Mouse (Mus musculus) heart, adult 18-20 months (tissue): Measurements from ENCODE around the gene Coro1c. TPM values are rescaled to one million over a fixed set of nuclear protein-coding genes. Genes with fewer than 3 reads are reported as not detected.

Experiments
- DNase-seq, 2 experiments: peaks; one replicate each; pipeline ENCODE4 v3.0.0; 2021 to 2022; ENCODE audit warnings: mixed read lengths in 1 of 2
- long read RNA-seq, 2 experiments: library from polyadenylated mRNA; stranded (forward); transcript quantifications; one replicate each; pipeline ENCODE4 v2.0.0; 2021
- total RNA-seq, 2 experiments: library from RNA; stranded (reverse); gene quantifications; 2 replicates each; pipeline ENCODE4 v1.2.3; 2021

Coro1c gene
- 10 to 100 TPM; 30.3 to 33.1 TPM for total RNA-seq
- long read RNA-seq, experiment 1, transcript Coro1c-201 (11 exons, 3,491 nt) = major isoform, 12 of 21 reads
- long read RNA-seq, experiment 1, partial matches to known transcripts = 2 of 21 reads
- long read RNA-seq, experiment 1, other reads (novel, unspliced or antisense) = 7 of 21 reads
- long read RNA-seq, experiment 2, partial matches to known transcripts = 0 of 4 reads
- long read RNA-seq, experiment 2, other reads (novel, unspliced or antisense) = 2 of 4 reads

GRCm38 (mm10) chr5:113908592-113909441, at the start of gene Coro1c:
Gene Coro1c (minus strand): TSS chr5:113908758.
- DNase-seq = peak; percentile 99 to 100

DNA sequence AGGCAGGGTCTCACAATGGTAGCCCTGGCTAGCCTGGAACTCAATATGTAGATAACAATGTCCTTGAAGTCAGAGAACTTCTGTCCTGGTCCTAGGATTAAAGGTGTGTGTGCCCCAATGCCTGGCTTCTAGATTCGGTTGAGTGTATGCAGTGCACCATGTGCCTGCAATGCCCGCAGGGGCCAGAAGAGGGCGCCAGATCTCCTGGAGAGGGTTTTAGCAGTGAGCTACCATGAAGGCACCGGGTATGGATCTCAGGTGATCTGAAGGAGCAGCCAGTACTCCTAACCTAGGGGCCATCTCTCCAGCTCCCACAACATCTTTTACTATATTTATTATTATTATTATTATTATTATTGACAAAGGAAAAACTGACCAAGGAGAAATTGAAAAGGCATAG, 48.0 kb upstream of the Coro1c start:
- peak; percentile 81 to 96 for DNase-seq

DNA sequence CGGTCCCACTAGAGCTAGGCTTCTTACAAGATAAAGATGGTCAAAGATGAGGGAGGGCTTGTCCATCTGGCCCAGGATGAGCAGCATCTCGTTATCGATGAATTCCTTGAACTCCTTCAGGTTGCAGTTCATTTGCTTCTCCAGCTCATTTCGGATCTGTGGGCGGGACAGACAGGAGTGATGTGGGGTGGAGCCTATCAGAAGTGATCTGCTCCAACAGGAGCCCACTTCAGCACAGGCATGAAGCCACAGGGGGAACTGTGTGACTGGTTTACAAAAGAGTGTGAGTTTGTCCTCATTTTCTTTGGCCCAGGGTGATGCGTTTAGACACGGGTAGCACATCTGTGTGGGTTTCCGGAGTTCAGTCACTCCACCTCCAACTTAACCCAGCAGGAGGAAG, 47.1 kb upstream of the Coro1c start:
- no peak for DNase-seq

GRCm38 (mm10) chr5:113955281-113955680, 46.7 kb upstream of the Coro1c start:
- peak; percentile 52 to 56 for DNase-seq

DNA sequence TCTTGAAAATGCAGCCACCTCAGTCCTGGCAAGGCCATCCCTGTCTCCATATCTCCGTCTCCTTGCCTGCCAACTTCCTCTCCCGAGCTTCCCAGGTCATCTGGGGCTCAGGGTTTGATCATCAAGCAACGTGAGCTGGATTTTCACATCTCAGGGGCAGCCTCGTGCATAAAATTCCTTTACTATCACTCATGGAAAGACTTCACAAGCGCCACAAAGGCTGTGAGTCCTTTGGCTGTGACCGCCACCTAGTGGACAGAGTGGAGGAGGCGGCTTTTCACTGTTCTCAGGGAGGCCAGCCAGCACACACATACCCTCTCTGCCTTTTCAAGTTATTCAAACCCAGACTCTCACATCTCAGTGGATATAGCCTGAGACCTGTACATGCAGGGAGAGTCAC, 45.9 kb upstream of the Coro1c start:
- DNase-seq = peak; percentile 89 to 95

DNA sequence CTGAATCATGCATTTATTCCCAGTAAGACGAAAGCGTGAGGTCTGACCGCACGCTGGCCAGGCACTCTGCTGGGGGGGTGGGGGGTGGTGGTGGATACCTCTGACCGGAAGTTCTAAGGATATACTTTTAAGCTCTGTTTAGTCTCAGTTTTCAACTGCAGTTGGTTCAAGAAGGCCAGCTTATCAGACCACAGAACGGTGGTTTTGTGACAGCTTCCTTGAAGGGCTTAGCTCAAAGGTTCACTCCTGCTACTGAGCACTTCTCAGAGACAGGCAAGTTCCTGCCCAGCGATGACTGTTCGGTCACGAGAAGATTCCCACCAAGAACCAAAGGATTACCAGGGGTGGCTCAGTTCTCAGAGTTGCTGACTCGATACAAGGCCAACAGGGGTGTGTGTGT, 44.0 kb upstream of the Coro1c start:
- no peak for DNase-seq

GRCm38 (mm10) chr5:113951693-113952071, 43.1 kb upstream of the Coro1c start:
- DNase-seq = no peak

- DNase-seq = no peak
These were observed 42.5 kb upstream of the Coro1c start for GRCm38 (mm10) chr5:113950786-113951692.

DNA sequence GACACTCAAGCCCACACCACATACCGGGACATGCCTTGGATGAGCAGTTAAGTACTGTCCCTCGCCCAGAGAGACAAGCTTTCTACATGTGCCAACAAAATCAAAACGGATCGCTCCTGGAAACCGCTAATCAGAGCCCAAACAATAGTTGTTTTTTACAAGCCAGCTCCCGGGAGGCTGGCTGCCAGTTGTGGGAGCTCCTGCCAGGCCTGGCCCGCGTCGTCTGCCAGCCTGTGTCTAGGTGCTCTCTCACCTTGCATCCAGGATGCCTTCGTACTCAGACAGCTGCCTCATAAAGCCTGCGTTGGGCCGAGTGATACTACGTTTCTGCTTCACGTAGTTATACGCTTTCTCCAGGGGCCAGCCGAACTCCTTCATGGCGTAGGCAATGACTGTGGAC, 41.6 kb upstream of the Coro1c start:
- DNase-seq = no peak

DNA sequence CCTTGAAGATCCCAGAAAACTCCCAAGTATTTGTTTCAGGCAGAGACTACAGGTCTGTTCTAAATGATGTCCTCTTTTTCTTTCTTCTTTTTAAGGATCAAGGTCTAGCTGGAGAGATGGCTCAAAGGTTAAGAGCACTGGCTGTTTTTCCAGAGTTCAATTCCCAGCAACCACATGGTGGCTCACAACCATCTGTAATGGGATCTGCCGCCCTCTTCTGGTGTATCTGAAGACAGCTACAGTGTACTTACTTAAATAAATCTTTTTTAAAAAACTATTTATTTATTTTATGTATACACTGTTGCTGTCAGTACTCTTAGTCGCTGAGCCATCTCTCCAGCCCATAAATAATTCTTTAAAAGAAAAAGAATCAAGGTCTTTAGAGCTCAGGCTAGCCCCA, 38.7 kb upstream of the Coro1c start:
- DNase-seq = no peak

DNA sequence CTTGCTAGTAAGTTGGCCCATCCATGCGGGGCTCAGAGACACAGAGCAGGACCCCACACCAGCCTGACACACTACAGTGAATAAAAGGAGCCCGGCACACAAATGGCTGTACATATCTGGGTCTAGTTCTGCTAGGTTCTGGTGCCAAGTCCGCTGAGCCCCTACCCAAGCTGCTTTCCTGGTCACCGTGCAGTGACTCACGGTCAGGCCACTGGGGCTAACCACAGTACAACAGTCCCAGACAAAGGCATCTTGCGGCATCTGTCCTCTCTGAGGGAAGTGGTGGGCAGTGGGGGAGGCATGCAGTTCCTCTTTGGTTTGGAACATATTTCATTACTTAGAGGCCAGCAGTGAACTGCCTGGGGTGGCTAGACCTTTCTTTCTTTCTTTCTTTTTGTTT, 36.6 kb upstream of the Coro1c start:
- peak in 1 of 2 experiments; percentile 72 for DNase-seq

GRCm38 (mm10) chr5:113943328-113943727, 34.8 kb upstream of the Coro1c start:
- DNase-seq = no peak

DNA sequence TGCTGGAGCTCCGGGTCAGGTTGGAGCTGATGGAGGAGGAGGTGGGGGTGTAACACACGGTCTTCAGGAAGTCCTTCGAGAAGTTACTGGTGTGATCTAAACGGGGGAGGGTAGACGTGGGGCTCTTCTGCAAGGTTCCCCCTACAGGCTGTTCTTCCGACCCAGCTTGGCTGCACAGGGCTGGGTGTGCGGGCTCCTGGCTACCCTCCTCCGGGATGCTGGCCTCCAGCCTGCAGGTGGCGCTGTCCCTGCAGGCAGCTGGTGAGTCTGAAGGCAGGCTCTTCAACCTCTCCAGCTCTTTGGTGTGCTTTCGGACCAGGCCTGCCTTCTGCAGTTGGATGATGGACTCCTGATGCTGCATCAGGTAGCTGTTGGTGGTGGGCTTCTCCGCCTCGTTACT, 34.0 kb upstream of the Coro1c start:
- no peak for DNase-seq

DNA sequence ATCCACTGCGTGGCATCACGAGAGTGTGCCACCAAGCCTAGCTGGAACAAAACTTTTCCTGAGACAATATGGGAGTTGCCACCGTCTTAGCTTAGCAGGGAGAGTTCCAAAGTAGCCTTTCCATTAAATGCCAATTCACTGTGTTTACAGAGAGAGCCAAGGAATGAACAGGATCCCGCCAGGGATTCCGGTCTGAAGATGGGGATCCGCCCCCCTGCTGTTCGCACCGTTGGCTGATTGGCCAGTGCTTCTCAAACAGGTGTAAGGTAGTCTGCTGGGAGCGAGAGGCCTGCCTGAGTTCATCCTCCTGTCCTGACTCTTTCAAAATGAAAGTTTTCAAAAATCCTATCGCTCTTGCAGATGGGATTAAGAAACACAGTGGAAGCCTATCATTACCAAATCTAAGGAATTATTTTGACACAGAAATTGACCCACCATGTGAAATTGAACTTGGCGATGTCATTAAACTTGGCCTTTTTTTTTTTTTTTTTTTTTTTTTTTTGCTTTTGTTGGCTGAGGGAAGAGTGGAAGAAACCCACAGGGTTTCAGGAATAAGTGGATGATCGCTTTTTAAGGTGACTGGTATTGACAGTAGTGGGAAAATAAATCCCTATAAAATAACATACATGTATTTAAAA, 30.8 kb upstream of the Coro1c start:
- no peak for DNase-seq

DNA sequence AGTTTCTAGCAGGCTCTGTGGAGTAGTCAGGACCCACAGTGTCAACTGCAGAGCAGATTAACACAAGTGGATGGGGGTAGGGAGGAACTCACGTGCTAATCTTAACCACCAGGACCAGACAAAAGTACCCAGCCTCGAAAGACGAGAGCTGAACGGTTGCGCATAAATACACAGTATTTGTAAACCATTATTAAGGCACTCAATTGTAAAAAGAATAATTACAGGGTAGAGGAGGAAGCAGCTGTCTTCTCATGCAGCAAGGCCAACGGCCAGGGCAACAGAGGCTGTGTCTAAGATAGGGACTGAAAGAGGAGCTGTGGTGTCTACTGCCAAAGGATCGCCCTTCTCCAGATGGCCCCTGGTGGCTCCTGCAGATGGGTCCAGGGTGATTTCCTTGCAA, 29.1 kb upstream of the Coro1c start:
- DNase-seq = no peak

- DNase-seq = no peak
These were observed 25.3 kb upstream of the Coro1c start for GRCm38 (mm10) chr5:113933889-113934288.

GRCm38 (mm10) chr5:113933480-113933879, 24.9 kb upstream of the Coro1c start:
- DNase-seq = no peak

DNA sequence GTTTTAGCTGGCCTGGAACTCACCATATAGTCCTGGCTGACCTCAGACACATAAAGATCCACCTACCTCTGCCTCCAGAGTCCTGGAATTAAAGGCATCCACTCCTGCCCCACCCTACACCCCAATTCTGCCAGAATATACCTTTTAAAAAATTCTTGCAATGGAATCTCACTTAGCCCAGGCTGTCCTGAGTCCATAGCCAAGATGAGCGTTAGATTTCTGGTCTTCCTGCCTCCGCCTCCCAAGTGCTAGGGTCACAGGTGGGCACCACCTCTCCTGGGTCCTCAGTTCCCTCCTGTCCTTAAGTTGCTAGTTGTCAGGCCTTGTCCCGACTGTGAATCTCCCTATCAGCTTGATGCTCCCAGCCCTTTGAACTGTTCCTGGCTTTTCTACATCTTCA, 23.8 kb upstream of the Coro1c start:
- no peak for DNase-seq

GRCm38 (mm10) chr5:113930648-113931609, 22.4 kb upstream of the Coro1c start:
- peak; percentile 86 to 93 for DNase-seq

- peak; percentile 74 to 76 for DNase-seq
These were observed 21.5 kb upstream of the Coro1c start for GRCm38 (mm10) chr5:113929950-113930647.
